Mouse (Mus musculus) right cerebral cortex, adult 18-20 months (tissue): ENCODE data around the gene Lgr6.

Source experiments
- DNase-seq: peaks from one replicate; pipeline ENCODE4 v3.0.0; 2022; ENCODE audit warnings: mixed read lengths

The Lgr6 gene

DNA sequence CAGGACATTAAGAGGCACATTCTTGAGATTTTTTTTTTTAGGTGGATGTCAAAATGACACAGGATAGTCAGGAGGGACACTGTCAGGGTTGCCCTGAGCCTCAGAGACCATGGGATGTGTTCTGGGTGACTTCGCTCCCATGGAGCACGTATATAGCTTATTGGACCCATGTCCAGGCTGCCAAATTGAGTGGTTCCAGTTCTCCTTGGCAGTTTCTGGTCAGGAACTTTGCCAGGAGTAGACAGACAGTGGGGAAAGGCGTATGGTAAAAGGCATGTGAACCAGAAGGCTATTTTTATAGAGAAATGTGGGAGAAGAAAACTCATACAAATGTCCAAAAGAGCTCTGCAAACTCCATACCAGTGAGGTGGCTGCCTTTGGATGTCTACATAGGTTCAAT is 95.2 kb downstream of the Lgr6 start:
- DNase-seq: no peak

DNA sequence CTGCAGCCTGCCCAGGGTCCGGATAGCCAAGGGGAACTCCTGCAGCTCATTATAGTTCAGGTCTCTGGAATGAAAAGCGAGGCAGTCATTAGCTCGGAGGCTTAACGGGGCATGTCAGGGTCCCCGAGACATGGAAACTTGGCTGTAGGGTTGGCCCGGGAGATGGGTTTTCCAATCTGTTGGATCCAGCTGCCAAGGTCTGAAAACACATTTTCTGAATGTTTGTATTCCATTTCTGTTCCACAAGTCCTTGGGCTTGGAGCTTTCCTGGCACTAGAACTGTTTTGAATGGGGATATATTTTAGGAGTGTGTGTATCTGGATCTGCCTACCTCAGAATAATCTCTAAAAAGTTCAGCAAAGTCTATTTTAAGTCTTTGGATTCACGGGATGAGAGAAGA is 99.4 kb downstream of the Lgr6 start:
- DNase-seq: no peak

DNA sequence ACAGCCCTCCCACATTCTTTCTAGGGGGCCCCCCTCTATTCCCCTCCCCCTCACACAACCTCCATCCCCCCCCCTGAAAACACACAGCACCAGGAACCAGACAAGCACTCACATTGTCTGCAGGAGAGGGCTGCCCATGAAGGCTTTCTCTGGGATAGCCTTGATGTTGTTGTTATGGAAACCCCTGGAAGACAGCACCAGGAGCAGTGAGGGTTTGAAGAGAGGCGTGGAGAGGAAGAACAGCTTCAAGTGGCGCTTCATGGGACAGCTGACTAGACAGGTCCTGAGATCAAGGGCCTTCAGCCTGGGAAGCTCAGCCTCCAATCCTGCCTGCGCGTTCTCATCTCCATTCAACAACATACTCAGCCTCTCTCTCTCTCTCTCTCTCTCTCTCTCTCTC is 101.7 kb downstream of the Lgr6 start:
- no peak for DNase-seq

DNA sequence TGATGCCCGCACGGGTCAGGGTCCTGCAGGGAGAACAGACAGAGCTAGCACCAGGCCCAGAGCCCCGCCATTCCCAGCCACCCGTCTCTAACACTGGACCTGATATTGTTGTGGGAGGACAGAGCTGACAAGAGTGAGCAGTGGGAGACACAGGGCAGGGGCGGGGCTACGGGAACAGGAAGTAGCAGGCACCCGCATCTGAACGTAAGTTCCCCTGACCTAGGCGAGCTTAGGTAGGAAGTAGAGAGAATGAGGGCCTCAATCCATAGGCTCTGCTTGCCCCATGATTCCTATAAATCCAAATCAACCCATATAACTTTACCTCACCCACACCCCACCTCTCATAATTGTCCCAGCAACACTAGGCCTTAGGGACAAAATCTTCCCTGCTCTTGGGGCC is 104.5 kb downstream of the Lgr6 start:
- no peak for DNase-seq

DNA sequence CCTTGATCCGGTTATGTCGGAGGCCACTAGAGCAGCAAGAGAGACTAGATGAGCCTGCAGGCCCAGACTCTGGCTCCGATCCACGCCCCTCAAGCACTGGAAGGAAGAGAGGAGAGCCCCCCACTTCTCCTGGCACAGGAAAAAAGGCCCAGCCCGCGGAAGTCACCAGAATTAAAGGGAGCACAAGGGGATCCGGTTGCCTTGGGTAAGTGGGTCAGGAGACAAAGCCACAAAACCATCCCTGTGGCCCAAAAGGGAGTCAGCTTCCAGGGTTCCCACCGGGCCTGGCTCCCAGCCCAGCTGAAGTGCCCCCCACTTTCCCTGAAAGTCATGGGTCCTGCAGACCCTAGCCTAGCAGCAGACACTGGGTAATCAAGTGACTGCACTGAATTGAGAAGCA is 106.8 kb downstream of the Lgr6 start:
- no peak for DNase-seq

DNA sequence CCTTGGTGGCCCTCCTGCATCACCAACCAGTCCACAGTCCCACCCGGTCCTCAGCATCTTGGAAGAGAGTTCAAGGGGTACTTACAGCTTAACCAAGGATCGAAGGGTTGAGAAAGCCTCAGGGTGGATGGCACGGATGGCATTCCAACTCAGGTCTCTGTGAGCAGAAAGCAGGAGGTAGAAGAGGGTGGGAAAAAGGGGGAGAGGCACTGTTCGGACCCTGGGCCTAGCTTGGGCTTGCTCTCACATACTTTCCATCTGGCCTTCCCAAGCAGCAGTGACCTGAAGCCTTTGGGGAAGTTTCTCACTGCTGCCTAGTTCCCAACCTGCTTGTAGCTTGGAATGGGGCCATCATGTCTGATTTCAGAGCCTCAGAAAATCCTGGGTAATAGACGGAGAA is 107.5 kb downstream of the Lgr6 start:
- no peak for DNase-seq

DNA sequence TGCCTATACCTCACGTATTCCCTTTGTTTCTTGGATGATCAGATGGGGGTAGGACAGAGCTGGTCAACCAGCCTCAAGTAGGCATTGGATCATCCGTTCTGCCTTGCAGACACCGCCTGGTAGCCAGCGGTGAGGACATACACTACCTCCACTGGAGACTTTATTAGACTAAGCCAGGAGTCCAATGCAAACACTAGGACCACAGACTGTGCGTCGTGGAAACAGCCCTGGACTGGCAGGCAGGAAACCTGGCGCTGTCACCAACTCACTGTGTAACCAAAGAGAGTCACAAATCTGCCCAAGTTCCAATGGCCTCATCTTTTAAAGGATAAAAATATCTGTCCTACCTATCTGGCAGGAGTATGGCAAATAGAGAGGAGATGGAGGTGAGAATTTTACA is 108.6 kb downstream of the Lgr6 start:
- DNase-seq: no peak

DNA sequence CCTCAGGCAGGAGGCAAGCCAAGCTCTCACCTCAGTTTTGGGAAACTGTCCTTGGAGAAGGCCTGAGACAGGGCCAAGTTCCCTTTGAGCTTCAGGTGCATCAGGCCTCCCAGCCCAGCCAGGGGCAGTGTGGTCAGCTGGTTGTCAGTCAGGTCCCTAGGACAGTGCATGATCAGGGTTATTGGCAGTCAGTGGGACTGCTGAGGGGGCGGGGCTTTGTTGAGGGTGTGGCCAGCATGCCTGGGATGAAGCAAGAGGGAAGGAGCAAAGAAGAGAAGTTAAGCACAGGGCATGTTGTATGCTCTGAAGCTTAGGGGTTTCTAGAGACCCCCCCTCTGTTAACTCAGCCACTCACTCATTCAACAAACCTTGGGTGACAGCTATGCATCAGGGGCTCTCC is 109.1 kb downstream of the Lgr6 start:
- DNase-seq: no peak

DNA sequence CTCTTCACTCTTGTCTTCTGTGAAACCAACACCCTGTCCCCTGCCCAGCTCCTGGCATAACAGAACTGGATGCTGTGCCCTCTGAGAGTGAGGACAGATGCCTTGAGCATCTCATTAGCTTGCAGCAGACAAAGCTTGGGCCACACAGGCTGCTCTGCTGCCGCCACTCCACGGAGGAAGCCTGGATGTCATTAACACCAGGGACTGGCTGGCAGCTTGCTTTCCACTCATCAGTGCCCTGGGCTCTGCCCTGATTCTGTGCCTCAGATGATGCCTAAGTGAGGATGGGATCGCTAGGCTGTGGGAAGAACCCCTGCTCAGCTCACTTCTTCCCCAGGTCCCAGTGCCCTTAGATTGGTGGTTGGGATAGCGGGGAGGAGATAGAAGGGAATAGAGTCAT is 109.6 kb downstream of the Lgr6 start:
- no peak for DNase-seq

DNA sequence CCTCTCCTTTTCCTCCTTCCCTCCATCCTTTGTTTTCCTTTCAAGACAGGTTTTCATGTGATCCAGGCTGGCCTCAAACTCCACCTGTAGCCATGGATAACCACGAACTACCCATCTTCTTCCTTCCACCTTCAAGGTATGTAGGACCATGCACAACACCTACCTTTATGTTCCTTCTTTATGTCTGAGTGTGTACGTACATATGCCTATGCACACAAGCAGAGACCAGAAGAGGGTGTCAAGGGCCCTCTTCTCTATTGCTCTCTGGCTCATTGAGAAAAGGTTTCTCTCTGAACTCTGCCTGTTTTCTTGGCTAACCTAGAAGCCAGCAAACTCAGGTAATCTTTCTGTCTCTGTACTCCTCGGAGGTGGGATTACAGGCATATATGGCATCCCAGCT is 110.3 kb downstream of the Lgr6 start:
- no peak for DNase-seq

DNA sequence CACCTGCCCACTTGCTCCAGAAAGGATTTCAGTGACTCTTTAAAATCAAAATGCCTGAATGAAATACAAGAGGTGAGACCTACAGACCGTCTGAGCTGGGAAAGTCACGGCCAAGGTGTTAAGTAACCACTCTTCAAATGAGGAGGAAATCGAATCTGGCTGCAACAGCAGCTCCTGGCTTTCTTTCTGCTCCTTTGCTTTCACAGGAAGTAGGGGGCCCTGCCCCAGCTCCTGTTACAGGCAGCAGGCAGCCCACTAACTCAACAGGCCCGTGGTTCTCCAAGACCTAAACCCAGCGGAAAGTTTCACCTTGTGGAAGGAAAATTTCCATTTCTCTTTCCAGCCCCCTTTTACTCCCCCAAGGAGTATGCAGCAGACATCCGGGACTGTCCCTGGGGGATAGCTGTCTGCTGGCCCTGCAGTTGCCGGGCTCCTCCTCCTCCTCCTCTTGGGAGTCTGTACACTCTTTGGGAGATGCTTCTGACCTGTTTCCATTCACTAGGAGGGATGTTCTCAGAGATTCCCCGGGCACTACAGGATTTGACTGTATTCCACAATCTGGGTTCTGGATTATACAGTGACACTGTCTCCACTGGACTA is 112.9 kb downstream of the Lgr6 start:
- DNase-seq: no peak

DNA sequence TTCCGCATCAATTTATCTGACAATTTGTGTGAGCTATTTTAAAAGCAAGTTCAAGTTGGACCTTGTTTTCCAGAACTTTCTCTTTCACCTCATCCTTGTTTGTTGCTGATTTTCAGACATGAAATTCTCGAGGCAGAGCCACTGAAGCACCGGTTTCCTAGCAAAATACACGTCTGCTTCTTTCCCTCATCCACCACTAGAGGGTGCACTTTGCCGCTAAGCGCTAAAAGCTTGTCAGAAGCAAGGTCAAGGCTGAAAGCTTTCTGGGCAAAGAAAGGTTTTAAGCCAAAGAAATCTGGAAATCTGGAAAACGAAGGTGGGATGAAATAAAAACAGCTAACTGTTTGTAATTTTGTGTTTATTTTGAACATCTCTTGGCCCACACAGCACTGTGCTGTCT is 115.7 kb downstream of the Lgr6 start:
- peak; percentile 83 for DNase-seq

DNA sequence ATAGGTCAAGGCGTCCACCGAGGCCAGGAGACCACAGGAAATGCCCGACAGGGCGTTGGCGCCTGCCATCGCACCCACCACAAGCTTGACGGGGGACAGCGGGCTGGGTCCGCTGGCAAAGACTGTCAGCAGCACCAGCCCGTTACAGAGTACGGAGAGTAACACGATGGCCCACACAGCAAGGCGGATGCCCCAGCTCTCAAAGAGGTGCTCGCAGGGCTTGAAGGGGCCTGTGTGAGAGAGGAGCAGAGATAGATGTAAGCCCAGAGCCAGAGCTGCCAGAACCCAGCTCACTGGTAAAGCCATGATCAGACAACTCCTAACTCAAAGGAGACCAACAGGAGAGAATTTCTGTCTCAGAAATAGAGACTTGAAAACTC is 117.1 kb downstream of the Lgr6 start:
- DNase-seq: no peak

DNA sequence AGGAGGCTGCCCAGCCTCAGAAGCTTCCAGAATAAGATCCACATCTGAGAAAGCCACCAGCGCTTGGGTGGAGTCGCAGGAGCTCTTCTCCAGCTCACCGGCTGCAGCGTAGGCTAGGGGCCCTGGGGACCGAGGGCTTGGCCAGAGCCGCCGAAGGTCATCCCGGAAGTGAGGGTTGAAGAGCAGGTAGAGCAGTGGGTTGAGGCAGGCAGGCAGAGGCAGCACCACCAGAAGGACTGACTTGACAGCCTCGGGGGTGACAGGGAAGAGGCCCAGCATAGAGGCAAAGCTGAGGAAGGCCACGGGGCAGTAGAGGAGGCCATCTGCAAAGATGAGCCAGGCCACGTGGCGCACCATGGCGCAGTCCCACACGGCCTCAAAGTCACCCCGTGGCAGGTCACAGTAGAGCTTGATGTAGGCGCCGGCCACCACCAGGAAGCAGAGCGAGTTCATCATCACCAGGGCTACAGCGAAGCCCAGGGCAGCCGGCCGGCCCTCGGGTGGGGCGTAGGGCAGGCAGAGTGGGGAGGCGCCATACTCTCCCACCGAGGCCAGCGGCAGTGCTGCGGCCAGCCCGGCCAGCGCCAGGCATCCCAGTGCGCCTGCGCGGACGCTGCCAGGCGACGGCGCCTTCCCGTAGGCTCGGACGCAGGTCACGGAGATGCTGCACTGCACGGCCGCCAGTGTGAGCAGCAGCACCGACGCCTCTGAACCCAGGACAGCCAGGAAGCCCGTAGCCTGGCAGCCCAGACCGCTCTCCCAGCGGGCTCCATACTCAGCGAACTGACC is 117.7 kb downstream of the Lgr6 start:
- DNase-seq: peak; percentile 62

DNA sequence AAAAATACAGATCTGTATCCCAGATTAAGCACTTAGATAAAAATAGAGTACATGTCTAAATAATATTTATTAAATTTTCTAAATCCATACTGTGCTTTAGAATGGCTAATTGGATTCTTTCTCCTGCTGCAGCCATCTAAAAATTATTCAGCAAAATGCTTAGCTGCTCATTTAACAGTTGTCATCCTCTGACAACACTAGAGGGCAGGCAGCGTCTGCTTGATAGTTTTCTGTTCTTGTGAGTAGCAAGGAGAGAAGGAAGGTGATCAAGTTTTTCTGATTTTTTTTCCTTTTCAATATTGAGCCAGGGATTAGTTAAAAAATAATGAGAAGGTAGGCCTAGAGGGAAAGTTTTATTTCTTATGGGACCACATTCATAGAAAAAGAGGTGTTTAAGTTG is 132.2 kb downstream of the Lgr6 start:
- peak; percentile 17 for DNase-seq

DNA sequence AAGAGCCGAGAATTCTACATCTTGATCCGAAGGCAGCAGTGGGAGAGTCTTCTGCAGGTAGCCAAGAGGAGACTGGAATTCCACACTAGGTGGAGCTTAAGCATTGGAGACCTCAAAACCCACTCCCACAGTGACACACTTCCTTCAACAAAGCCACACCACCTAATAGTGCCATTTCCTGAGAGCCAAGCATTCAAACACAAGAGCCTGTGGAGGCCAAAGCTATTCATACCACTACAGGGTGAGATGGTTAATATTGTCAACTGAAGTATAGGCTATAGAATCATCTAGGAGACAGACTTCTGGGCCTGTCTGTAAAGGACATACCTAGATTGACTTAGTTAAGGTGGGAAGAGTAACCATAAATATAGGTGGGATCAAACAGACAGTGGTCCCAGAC is 139.6 kb downstream of the Lgr6 start:
- DNase-seq: no peak

DNA sequence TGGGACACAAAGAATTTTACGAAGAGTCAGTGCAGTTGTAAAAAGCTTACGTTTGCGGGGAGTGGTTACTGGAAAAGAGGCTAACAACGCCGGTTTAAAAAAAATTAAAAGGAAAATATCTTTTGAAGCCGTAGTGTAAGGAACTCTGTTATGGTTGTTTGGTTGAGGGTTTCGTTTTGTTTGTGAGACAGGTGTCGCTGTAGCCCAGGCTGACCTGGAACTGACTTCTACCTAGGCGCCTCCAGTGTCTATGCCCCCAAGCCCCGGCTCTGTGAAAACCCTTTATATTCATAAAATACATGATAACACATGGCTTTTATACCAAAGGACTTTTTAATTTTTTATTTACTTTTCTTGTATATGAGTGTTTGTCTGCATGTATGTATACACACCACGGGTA is 142.3 kb downstream of the Lgr6 start:
- no peak for DNase-seq

DNA sequence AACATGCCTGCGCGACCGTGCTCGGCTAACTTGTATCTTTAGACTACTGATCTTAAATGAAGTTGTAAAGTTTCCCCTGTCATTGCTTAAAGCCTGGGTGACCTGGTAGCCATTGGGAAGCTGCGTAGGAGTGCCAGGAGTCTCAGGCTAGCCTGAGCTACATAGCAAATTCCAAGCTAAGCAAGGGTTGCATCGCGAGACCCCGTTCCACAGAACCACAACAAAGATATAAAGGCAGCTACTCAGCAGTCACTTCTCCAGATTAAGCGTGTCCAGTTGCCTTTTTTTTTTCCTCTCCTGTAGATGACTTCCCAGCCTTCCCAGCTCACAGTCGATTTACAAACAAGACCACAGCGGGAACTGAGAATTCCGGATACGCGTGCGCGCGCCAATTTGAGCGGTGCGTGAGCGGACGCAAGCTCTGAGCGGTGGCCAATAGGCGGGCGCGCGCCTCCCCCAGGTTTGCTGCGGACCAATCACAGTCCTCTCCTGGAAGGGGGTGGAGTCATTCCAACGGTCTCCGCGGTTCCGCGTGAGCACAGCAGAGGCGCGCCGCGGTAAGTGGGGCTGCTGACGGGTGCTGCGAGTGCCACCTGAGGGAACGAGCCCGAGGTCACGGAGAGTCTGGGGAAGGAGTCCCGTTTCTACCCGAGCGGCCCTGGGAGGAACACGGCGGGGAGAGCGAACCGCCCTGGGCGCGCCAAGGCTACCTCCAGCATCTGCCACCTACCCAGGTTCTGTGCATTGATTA is 142.8 kb downstream of the Lgr6 start, which contains the start of gene Ube2t:
Ube2t (plus strand) TSS at position 513 of the 751 bp plus-strand sequence.
- DNase-seq: peak; percentile 96

DNA sequence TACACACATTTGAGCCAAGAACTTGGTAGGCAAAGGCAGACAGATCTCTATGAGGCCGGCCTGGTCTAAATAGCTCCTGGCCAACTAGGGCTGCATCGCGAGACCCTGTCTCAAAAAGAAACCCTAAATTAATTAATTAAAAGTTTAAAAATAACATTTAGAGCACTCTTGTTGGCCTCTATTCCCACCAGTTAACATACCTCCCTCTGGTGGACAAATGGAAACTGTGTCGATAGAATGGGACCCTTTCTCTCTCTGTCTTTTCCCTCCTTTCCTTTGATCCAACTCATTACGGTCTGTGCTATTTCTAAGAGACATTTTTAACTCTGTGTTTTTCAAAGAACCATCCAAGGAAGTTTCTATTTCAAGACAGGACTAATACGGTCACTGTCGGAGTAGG is 144.4 kb downstream of the Lgr6 start:
- no peak for DNase-seq

DNA sequence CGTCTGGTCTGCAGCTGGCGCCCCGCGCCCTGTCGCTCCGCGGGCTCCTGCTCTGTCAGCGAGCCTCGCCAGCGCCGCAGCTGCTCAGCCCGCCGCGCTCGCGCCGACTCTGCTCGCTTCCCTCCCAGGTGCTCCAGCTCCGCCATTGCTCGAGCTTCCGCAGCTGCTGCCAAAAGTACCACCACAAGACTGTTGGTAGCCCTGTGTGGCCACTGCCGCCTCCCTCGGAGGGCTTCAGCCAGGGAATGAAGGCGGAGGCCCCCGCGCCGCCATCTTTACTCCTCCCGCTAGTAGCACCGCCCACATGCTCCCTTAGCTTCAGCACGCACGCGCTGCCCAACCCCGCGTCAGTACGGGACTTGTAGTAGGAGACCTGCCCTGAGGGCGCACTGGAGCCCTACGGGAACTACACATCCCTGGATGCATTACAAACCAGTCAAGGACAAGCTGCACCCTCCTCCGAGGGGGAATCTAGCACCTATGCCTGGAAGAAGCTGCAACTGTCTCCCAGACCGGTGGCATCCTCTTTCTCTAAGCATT is 149.4 kb downstream of the Lgr6 start, which contains the start of gene Ppp1r12b:
Ppp1r12b (minus strand) TSS at position 306 of the 540 bp plus-strand sequence.
- DNase-seq: peak; percentile 99

DNA sequence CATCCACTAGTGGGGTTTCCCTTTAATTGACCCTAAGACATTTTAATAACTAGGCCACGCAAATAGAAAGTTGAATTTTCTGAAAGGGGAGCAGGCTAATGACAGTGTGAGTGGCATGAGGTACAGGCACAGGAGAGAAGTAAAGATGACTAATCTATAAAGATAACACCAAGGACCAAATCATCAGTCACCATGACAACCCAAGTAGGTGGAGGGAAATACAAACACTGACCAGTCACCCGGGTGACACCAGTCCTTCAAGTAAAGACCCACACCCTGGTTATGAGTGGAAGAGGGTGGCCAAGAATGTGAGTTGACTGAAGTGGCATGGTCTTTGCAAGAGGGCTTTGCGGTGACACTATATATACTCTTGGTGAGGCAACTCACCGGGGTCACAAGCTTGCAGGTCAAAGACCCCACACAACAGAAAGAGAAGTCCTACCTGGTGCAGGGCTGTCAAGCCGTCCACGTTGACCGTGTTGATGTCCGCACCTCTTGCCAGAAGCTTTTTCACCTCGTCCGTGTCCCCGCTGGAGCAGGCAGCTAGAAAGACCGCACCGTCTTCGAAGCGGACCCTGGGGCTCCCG is 149.9 kb downstream of the Lgr6 start:
- no peak for DNase-seq

DNA sequence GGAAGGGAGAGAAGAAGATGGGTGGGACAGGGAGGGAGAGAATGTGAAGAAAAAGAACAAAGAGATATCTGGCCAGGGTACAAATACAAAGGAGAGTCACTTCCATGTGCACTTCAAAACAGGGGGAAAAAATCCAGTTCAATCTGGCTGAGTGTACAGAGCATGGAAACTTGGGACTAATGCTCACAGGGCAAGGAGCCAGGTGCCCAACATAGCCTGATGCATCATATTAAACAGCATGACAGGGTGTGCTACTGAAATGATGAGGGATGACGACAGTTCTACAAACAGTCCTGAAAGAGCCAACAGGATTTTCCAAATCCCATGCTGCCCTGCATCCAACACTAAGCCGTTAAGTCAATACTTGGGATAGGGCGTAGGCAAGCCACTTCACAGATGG is 155.1 kb downstream of the Lgr6 start:
- DNase-seq: no peak

DNA sequence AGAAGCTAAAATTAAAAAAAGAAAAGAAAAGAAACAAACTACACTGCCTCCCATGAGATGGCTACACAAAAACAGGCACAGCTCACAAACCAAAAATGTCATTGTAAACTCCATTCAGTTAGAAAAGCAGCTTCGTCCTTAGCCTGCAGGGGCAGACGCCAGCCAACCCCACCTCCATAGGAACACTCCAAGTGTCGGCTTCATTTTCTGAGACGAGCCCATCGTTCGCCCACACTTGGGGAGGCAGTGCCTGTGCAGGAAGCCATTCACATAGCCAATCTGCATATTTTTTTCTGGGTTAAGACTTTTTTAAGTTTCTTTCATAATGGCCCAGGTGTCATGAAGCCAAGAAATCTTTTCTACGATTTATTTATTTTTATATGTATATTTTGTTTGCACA is 157.5 kb downstream of the Lgr6 start:
- DNase-seq: peak; percentile 19
